Mouse (Mus musculus) limb, embryonic 12.5 days (tissue): ENCODE data around the gene Cep295nl. TPM values are rescaled to one million over a fixed set of nuclear protein-coding genes. Genes with fewer than 3 reads are reported as not detected.
"Not testable (repeated sequence)": the region's sequence is repeated elsewhere in the genome, so short reads cannot be mapped to it uniquely, and the experiment has no call there.

Experiments
- ATAC-seq: fragments of 200-750 bp; cut with Nextera tagmentation; 2 replicates; pipeline ENCODE4 v1.8.0; 2017; ENCODE audit warnings: low read depth, moderate TSS enrichment; ENCODE audit not compliant: insufficient number of reproducible peaks, insufficient read depth, low FRiP score, low TSS enrichment
- H3K27ac ChIP-seq: fragments of 300-500 bp; sonication (generic); 2 replicates; pipeline ENCODE4 v1.5.1; 2016; ENCODE audit warnings: mild to moderate bottlenecking, moderate library complexity
- H3K27me3 ChIP-seq: fragments of 300-500 bp; sonication (generic); 2 replicates; pipeline ENCODE4 v1.6.1; 2016; ENCODE audit warnings: mild to moderate bottlenecking, moderate library complexity
- H3K36me3 ChIP-seq: fragments of 300-500 bp; sonication (generic); 2 replicates; pipeline ENCODE4 v1.6.1; 2016; ENCODE audit warnings: mild to moderate bottlenecking, moderate library complexity
- H3K4me1 ChIP-seq: fragments of 300-500 bp; sonication (generic); replicated peaks from 2 replicates; pipeline ENCODE4 v1.6.1; 2016
- H3K4me2 ChIP-seq: fragments of 300-500 bp; sonication (generic); 2 replicates; pipeline ENCODE4 v1.6.1; 2016; ENCODE audit warnings: mild to moderate bottlenecking, moderate library complexity
- H3K4me3 ChIP-seq: fragments of 300-500 bp; sonication (generic); replicated peaks from 2 replicates; pipeline ENCODE4 v1.5.1; 2016; ENCODE audit warnings: mild to moderate bottlenecking
- H3K9ac ChIP-seq: fragments of 300-500 bp; sonication (generic); replicated peaks from 2 replicates; pipeline ENCODE4 v1.6.1; 2016; ENCODE audit warnings: mild to moderate bottlenecking, moderate library complexity
- H3K9me3 ChIP-seq: fragments of 300-500 bp; sonication (generic); 2 replicates; pipeline ENCODE4 v1.6.1; 2016; ENCODE audit warnings: mild to moderate bottlenecking, moderate library complexity
- WGBS: fragments of 180-500 bp; shearing (Covaris S2); methylation state at CpG from one replicate; pipeline ENCODE4 v1.1.7; 2016; 5-methylcytosine and 5-hydroxymethylcytosine counted together
- polyA plus RNA-seq: library from polyadenylated mRNA; unstranded; fragments of >200 nt; fragmentation: Nextera tagmentation; extraction: Ambion mirVana; gene quantifications from 2 replicates; pipeline ENCODE4 v1.2.1, GENCODE M21; 2016

Gene Cep295nl
- polyA plus RNA-seq, 1 experiment from 2014 or later, result 0.59 TPM

- peaks cover 50% of the 10 kb centered on the region for H3K4me1 ChIP-seq
- no peak for ATAC-seq
- no peak overlapping the region for H3K9ac ChIP-seq
- H3K4me3 ChIP-seq, result no peak overlapping the region
- no peaks in the 10 kb centered on the region for H3K9me3 ChIP-seq
- H3K27me3 ChIP-seq, result no peaks in the 10 kb centered on the region
- 63% methylated on average over 4 of the region's 4 CpGs for WGBS
- H3K36me3 ChIP-seq, result peaks cover 39% of the 10 kb centered on the region
- H3K27ac ChIP-seq, result 0 out of 2 replicates have a peak overlapping the region, but pooled peaks have one; percentile 35
- no peak overlapping the region for H3K4me2 ChIP-seq
Measured at GRCm38 (mm10) chr11:118321971-118322370, 20.3 kb downstream of the Cep295nl start.

GRCm38 (mm10) chr11:118321500-118321899 lies 20.8 kb downstream of the Cep295nl start:
- Histone ChIP-seq H3K9me3 (no peaks in the 10 kb centered on the region), H3K4me3 (no peak overlapping the region), H3K27me3 (no peaks in the 10 kb centered on the region), H3K27ac (peak overlapping the region; percentile 41; the same call in 1 of the 2 replicates), H3K9ac (no peak overlapping the region), H3K4me2 (no peak overlapping the region), H3K36me3 (peaks cover 43% of the 10 kb centered on the region), H3K4me1 (peaks cover 45% of the 10 kb centered on the region)
- no peak for ATAC-seq
- 50% methylated on average over 7 of the region's 7 CpGs for whole genome bisulfite sequencing

GRCm38 (mm10) chr11:118318678-118319077 lies 23.6 kb downstream of the Cep295nl start:
- Histone ChIP-seq H3K27me3 (no peaks in the 10 kb centered on the region), H3K4me1 (peaks cover 22% of the 10 kb centered on the region), H3K9me3 (no peaks in the 10 kb centered on the region), H3K9ac (no peak overlapping the region), H3K27ac (no peak overlapping the region), H3K36me3 (peaks cover 66% of the 10 kb centered on the region), H3K4me2 (no peak overlapping the region), H3K4me3 (no peak overlapping the region)
- 58% methylated on average over 5 of the region's 5 CpGs for WGBS
- no peak for ATAC-seq

- Histone ChIP-seq H3K4me3 (no peak overlapping the region), H3K36me3 (peaks cover 81% of the 10 kb centered on the region), H3K9me3 (no peaks in the 10 kb centered on the region), H3K4me2 (no peak overlapping the region), H3K27me3 (no peaks in the 10 kb centered on the region), H3K9ac (no peak overlapping the region), H3K27ac (no peak overlapping the region), H3K4me1 (peaks cover 10% of the 10 kb centered on the region)
- no peak for ATAC-seq
- 19% methylated on average over 7 of the region's 7 CpGs for WGBS
Measured at GRCm38 (mm10) chr11:118317129-118317528, 25.2 kb downstream of the Cep295nl start.

GRCm38 (mm10) chr11:118316231-118316806 lies 26.0 kb downstream of the Cep295nl start:
- peaks cover 90% of the 10 kb centered on the region for H3K36me3 ChIP-seq
- no peak overlapping the region for H3K9ac ChIP-seq
- WGBS, result 91% methylated on average over 8 of the region's 8 CpGs
- ATAC-seq, result no peak
- no peak overlapping the region for H3K27ac ChIP-seq
- no peaks in the 10 kb centered on the region for H3K9me3 ChIP-seq
- H3K4me1 ChIP-seq, result peaks cover 2% of the 10 kb centered on the region; the same call in 1 of the 2 replicates
- H3K27me3 ChIP-seq, result no peaks in the 10 kb centered on the region
- no peak overlapping the region for H3K4me2 ChIP-seq
- no peak overlapping the region for H3K4me3 ChIP-seq

- no peak overlapping the region for H3K27ac ChIP-seq
- no peak for ATAC-seq
- H3K4me2 ChIP-seq, result no peak overlapping the region
- no peaks in the 10 kb centered on the region for H3K27me3 ChIP-seq
- H3K9ac ChIP-seq, result no peak overlapping the region
- no peak overlapping the region for H3K4me3 ChIP-seq
- H3K4me1 ChIP-seq, result no peaks in the 10 kb centered on the region
- 77% methylated on average over 6 of the region's 6 CpGs for WGBS
- peaks cover 92% of the 10 kb centered on the region for H3K36me3 ChIP-seq
- peaks cover 14% of the 10 kb centered on the region for H3K9me3 ChIP-seq
Measured at GRCm38 (mm10) chr11:118312132-118312723, 30.1 kb downstream of the Cep295nl start.

GRCm38 (mm10) chr11:118307962-118308361 lies 34.3 kb downstream of the Cep295nl start:
- H3K4me1 ChIP-seq, H3K27ac ChIP-seq, H3K9ac ChIP-seq, H3K4me3 ChIP-seq, H3K27me3 ChIP-seq, ATAC-seq, H3K4me2 ChIP-seq: not testable (repeated sequence)
- WGBS, result 88% methylated on average over 2 of the region's 2 CpGs
- peaks cover 14% of the 10 kb centered on the region for H3K9me3 ChIP-seq
- peaks cover 81% of the 10 kb centered on the region for H3K36me3 ChIP-seq

- not testable (repeated sequence) for H3K27ac ChIP-seq, H3K4me3 ChIP-seq, H3K27me3 ChIP-seq, ATAC-seq, H3K4me2 ChIP-seq, H3K9me3 ChIP-seq, H3K9ac ChIP-seq, H3K4me1 ChIP-seq
- 93% methylated on average over 4 of the region's 4 CpGs for WGBS
- peaks cover 66% of the 10 kb centered on the region for H3K36me3 ChIP-seq
Measured at GRCm38 (mm10) chr11:118303959-118304358, 38.3 kb downstream of the Cep295nl start.

GRCm38 (mm10) chr11:118298810-118299209 lies 43.5 kb downstream of the Cep295nl start:
- Histone ChIP-seq H3K4me1 (no peaks in the 10 kb centered on the region), H3K36me3 (peaks cover 35% of the 10 kb centered on the region), H3K9me3 (no peaks in the 10 kb centered on the region), H3K27me3 (no peaks in the 10 kb centered on the region), H3K9ac (no peak overlapping the region), H3K4me3 (no peak overlapping the region), H3K4me2 (no peak overlapping the region), H3K27ac (no peak overlapping the region)
- no peak for ATAC-seq
- 84% methylated on average over 2 of the region's 2 CpGs for WGBS

- no peaks in the 10 kb centered on the region for H3K27me3 ChIP-seq
- H3K4me1 ChIP-seq, result no peaks in the 10 kb centered on the region
- no peak overlapping the region for H3K4me2 ChIP-seq
- H3K4me3 ChIP-seq, result no peak overlapping the region
- H3K9ac ChIP-seq, result no peak overlapping the region
- WGBS, result 76% methylated on average over 3 of the region's 3 CpGs
- H3K9me3 ChIP-seq, result no peaks in the 10 kb centered on the region
- no peak for ATAC-seq
- H3K27ac ChIP-seq, result no peak overlapping the region
- H3K36me3 ChIP-seq, result peaks cover 26% of the 10 kb centered on the region
Measured at GRCm38 (mm10) chr11:118297967-118298366, 44.3 kb downstream of the Cep295nl start.

- no peak overlapping the region for H3K4me2 ChIP-seq
- no peak for ATAC-seq
- H3K4me1 ChIP-seq, result peaks cover 4% of the 10 kb centered on the region
- 83% methylated on average over 2 of the region's 2 CpGs for WGBS
- H3K27ac ChIP-seq, result no peak overlapping the region
- H3K9me3 ChIP-seq, result no peaks in the 10 kb centered on the region
- H3K4me3 ChIP-seq, result no peak overlapping the region
- H3K9ac ChIP-seq, result no peak overlapping the region
- 0 out of 2 replicates have a peak, but pooled peaks cover 3% of the 10 kb centered on the region for H3K36me3 ChIP-seq
- H3K27me3 ChIP-seq, result no peaks in the 10 kb centered on the region
Measured at GRCm38 (mm10) chr11:118295026-118295425, 47.3 kb downstream of the Cep295nl start.

- WGBS, result 65% methylated on average over 6 of the region's 6 CpGs
- Histone ChIP-seq H3K9ac (no peak overlapping the region), H3K4me1 (peaks cover 15% of the 10 kb centered on the region)
Measured at GRCm38 (mm10) chr11:118292671-118293070, 49.6 kb downstream of the Cep295nl start.

More at GRCm38 (mm10) chr11:118292671-118293070, 49.6 kb downstream of the Cep295nl start:
- no peaks in the 10 kb centered on the region for H3K27me3 ChIP-seq
- no peaks in the 10 kb centered on the region for H3K9me3 ChIP-seq
- H3K4me3 ChIP-seq, result no peak overlapping the region
- H3K36me3 ChIP-seq, result peaks cover 1% of the 10 kb centered on the region
- no peak for ATAC-seq
- no peak overlapping the region for H3K27ac ChIP-seq
- no peak overlapping the region for H3K4me2 ChIP-seq
